Mouse (Mus musculus) frontal cortex, postnatal 14 days (tissue): Measurements from ENCODE around the gene Duoxa1.

ENCODE experiments used
- DNase-seq, 2 experiments: peaks; one replicate each; pipeline ENCODE4 v3.0.0; 2022; ENCODE audit warnings: low spot score in 2 of 2

Duoxa1 gene

GRCm38 (mm10) chr2:122298096-122298499 lies 15.4 kb downstream of the Duoxa1 start, which contains the start of gene Duox2:
Duox2 (minus strand) TSS chr2:122298449.
- DNase-seq: no peak

GRCm38 (mm10) chr2:122297271-122298095 lies 16.0 kb downstream of the Duoxa1 start:
- DNase-seq: no peak

- DNase-seq: no peak
Observed at GRCm38 (mm10) chr2:122294916-122295315, 18.6 kb downstream of the Duoxa1 start.

GRCm38 (mm10) chr2:122286137-122286536 lies 27.4 kb downstream of the Duoxa1 start:
- no peak for DNase-seq

- DNase-seq: no peak
Observed at GRCm38 (mm10) chr2:122284091-122284490, 29.4 kb downstream of the Duoxa1 start.

- DNase-seq: no peak
Observed at GRCm38 (mm10) chr2:122278769-122279168, 34.8 kb downstream of the Duoxa1 start.

GRCm38 (mm10) chr2:122266407-122267193 lies 46.9 kb downstream of the Duoxa1 start:
- no peak for DNase-seq

- no peak for DNase-seq
Observed at GRCm38 (mm10) chr2:122264690-122265089, 48.8 kb downstream of the Duoxa1 start.

GRCm38 (mm10) chr2:122260729-122261128 lies 52.8 kb downstream of the Duoxa1 start:
- DNase-seq: no peak

GRCm38 (mm10) chr2:122255997-122256396 lies 57.5 kb downstream of the Duoxa1 start:
- DNase-seq: no peak
